Mouse (Mus musculus): ENCODE data around the gene Ankrd26. TPM values are rescaled to one million over a fixed set of nuclear protein-coding genes. Genes with fewer than 3 reads are reported as not detected.
"Not testable (repeated sequence)": the region's sequence is repeated elsewhere in the genome, so short reads cannot be mapped to it uniquely, and the experiment has no call there.

Gene Ankrd26
- 14.5 and 16.8 TPM in 2 replicates for polyA plus RNA-seq (2015; fragmentation: Nextera tagmentation; extraction: Ambion mirVana)

GRCm38 (mm10) chr6:118561745-118562609 lies at the start of gene Ankrd26:
Ankrd26 (minus strand) TSS chr6:118562226.
- peak within 1 kb of the TSS; percentile 74 for H3K9ac ChIP-seq
- H3K4me1 ChIP-seq (replicated peaks) = peaks cover 40% of the 10 kb centered on the region
- H3K4me3 ChIP-seq = peak within 1 kb of the TSS; percentile 54
- no peaks in the 10 kb centered on the region for H3K27me3 ChIP-seq
- H3K36me3 ChIP-seq = peaks cover 21% of the 10 kb centered on the region
- 6% methylated on average over 54 of the region's 54 CpGs for WGBS
- ATAC-seq (ENCODE audit: low read depth) = peak; percentile 97
- H3K9me3 ChIP-seq = no peaks in the 10 kb centered on the region
- H3K4me2 ChIP-seq = peak within 1 kb of the TSS; percentile 63
- peak within 1 kb of the TSS; percentile 78 for H3K27ac ChIP-seq (replicated peaks)

GRCm38 (mm10) chr6:118608906-118609305 lies 46.9 kb upstream of the Ankrd26 start:
- Histone ChIP-seq H3K4me2 (no peak overlapping the region), H3K9ac (no peak overlapping the region), H3K27me3 (no peaks in the 10 kb centered on the region), H3K9me3 (no peaks in the 10 kb centered on the region), H3K27ac (replicated peaks) (no peak overlapping the region), H3K4me1 (replicated peaks) (no peaks in the 10 kb centered on the region), H3K4me3 (no peak overlapping the region), H3K36me3 (peaks cover 75% of the 10 kb centered on the region)
- ATAC-seq (ENCODE audit: low read depth) = no peak
- 89% methylated on average over 6 of the region's 6 CpGs for WGBS

- Histone ChIP-seq H3K4me2 (no peak overlapping the region), H3K27me3 (no peaks in the 10 kb centered on the region), H3K27ac (replicated peaks) (no peak overlapping the region), H3K9me3 (no peaks in the 10 kb centered on the region), H3K9ac (no peak overlapping the region), H3K4me3 (no peak overlapping the region), H3K36me3 (peaks cover 74% of the 10 kb centered on the region), H3K4me1 (replicated peaks) (no peaks in the 10 kb centered on the region)
- ATAC-seq (ENCODE audit: low read depth) = no peak
- 76% methylated on average over 7 of the region's 7 CpGs for WGBS
Observed at GRCm38 (mm10) chr6:118605974-118606373, 43.9 kb upstream of the Ankrd26 start.

- WGBS = 95% methylated on average over 7 of the region's 7 CpGs
- H3K9ac ChIP-seq = no peak overlapping the region
- H3K27ac ChIP-seq (replicated peaks) = no peak overlapping the region
- H3K27me3 ChIP-seq = no peaks in the 10 kb centered on the region
- H3K36me3 ChIP-seq = peaks cover 61% of the 10 kb centered on the region
- ATAC-seq (ENCODE audit: low read depth) = no peak
- H3K9me3 ChIP-seq = no peaks in the 10 kb centered on the region
- H3K4me1 ChIP-seq (replicated peaks) = no peaks in the 10 kb centered on the region
- no peak overlapping the region for H3K4me2 ChIP-seq
- H3K4me3 ChIP-seq = no peak overlapping the region
Observed at GRCm38 (mm10) chr6:118603825-118604224, 41.8 kb upstream of the Ankrd26 start.

- Histone ChIP-seq H3K4me3 (no peak overlapping the region), H3K9me3 (no peaks in the 10 kb centered on the region), H3K4me1 (replicated peaks) (peaks cover 17% of the 10 kb centered on the region), H3K27ac (replicated peaks) (no peak overlapping the region), H3K36me3 (peaks cover 37% of the 10 kb centered on the region), H3K4me2 (no peak overlapping the region), H3K27me3 (peaks cover 29% of the 10 kb centered on the region), H3K9ac (no peak overlapping the region)
- ATAC-seq (ENCODE audit: low read depth) = no peak
- 70% methylated on average over 9 of the region's 9 CpGs for WGBS
Observed at GRCm38 (mm10) chr6:118595681-118596055, 33.6 kb upstream of the Ankrd26 start.

- no peak overlapping the region for H3K27ac ChIP-seq (replicated peaks)
- H3K9ac ChIP-seq = no peak overlapping the region
- WGBS = 82% methylated on average over 10 of the region's 10 CpGs
- H3K4me3 ChIP-seq = no peak overlapping the region
- H3K4me1 ChIP-seq (replicated peaks) = peaks cover 17% of the 10 kb centered on the region
- H3K9me3 ChIP-seq = no peaks in the 10 kb centered on the region
- peaks cover 35% of the 10 kb centered on the region for H3K36me3 ChIP-seq
- peaks cover 29% of the 10 kb centered on the region for H3K27me3 ChIP-seq
- no peak overlapping the region for H3K4me2 ChIP-seq
- ATAC-seq (ENCODE audit: low read depth) = no peak
Observed at GRCm38 (mm10) chr6:118594833-118595680, 33.0 kb upstream of the Ankrd26 start.

- peak overlapping the region; percentile 58 for H3K9ac ChIP-seq
- no peaks in the 10 kb centered on the region for H3K9me3 ChIP-seq
- 41% methylated on average over 10 of the region's 10 CpGs for WGBS
- peaks cover 35% of the 10 kb centered on the region for H3K36me3 ChIP-seq
- H3K27me3 ChIP-seq = peaks cover 29% of the 10 kb centered on the region
- peak; percentile 23; the same call in 1 of the 2 replicates for ATAC-seq (ENCODE audit: low read depth)
- H3K4me2 ChIP-seq = peak overlapping the region; percentile 74
- H3K4me1 ChIP-seq (replicated peaks) = peaks cover 17% of the 10 kb centered on the region
- no peak overlapping the region for H3K27ac ChIP-seq (replicated peaks)
- peak overlapping the region; percentile 36 for H3K4me3 ChIP-seq
Observed at GRCm38 (mm10) chr6:118594070-118594469, 32.0 kb upstream of the Ankrd26 start.

- no peaks in the 10 kb centered on the region for H3K9me3 ChIP-seq
- peaks cover 29% of the 10 kb centered on the region for H3K27me3 ChIP-seq
- ATAC-seq (ENCODE audit: low read depth) = peak; percentile 73
- no peak overlapping the region for H3K27ac ChIP-seq (replicated peaks)
- peak overlapping the region; percentile 58 for H3K9ac ChIP-seq
- peaks cover 32% of the 10 kb centered on the region for H3K36me3 ChIP-seq
- peak overlapping the region; percentile 74 for H3K4me2 ChIP-seq
- H3K4me3 ChIP-seq = peak overlapping the region; percentile 36
- WGBS = 1% methylated on average over 34 of the region's 34 CpGs
- peaks cover 17% of the 10 kb centered on the region for H3K4me1 ChIP-seq (replicated peaks)
Observed at GRCm38 (mm10) chr6:118593377-118594061, 31.5 kb upstream of the Ankrd26 start.

GRCm38 (mm10) chr6:118592662-118593376 lies 30.8 kb upstream of the Ankrd26 start:
- Histone ChIP-seq H3K4me2 (peak overlapping the region; percentile 74), H3K4me1 (replicated peaks) (peaks cover 17% of the 10 kb centered on the region), H3K36me3 (peaks cover 25% of the 10 kb centered on the region), H3K27ac (replicated peaks) (no peak overlapping the region), H3K9ac (peak overlapping the region; percentile 58), H3K27me3 (peaks cover 29% of the 10 kb centered on the region), H3K9me3 (no peaks in the 10 kb centered on the region), H3K4me3 (peak overlapping the region; percentile 36)
- ATAC-seq (ENCODE audit: low read depth) = no peak
- WGBS = 22% methylated on average over 21 of the region's 21 CpGs

GRCm38 (mm10) chr6:118578741-118579140 lies 16.7 kb upstream of the Ankrd26 start:
- not testable (repeated sequence) for H3K27me3 ChIP-seq; H3K4me2 ChIP-seq; H3K9ac ChIP-seq; H3K27ac ChIP-seq (replicated peaks); H3K36me3 ChIP-seq; ATAC-seq (ENCODE audit: low read depth); H3K4me3 ChIP-seq; H3K4me1 ChIP-seq (replicated peaks); H3K9me3 ChIP-seq
- 84% methylated on average over 4 of the region's 4 CpGs for WGBS

- no peaks in the 10 kb centered on the region for H3K9me3 ChIP-seq
- peak; percentile 63; the same call in 1 of the 2 replicates for ATAC-seq (ENCODE audit: low read depth)
- H3K4me3 ChIP-seq = no peak overlapping the region
- peaks cover 6% of the 10 kb centered on the region; the same call in 1 of the 2 replicates for H3K4me1 ChIP-seq (replicated peaks)
- H3K27me3 ChIP-seq = no peaks in the 10 kb centered on the region
- H3K9ac ChIP-seq = no peak overlapping the region
- no peak overlapping the region for H3K4me2 ChIP-seq
- WGBS = 77% methylated on average over 6 of the region's 6 CpGs
- H3K36me3 ChIP-seq = no peaks in the 10 kb centered on the region
- H3K27ac ChIP-seq (replicated peaks) = 0 out of 2 replicates have a peak overlapping the region, but pooled peaks have one; percentile 23
Observed at GRCm38 (mm10) chr6:118574351-118574750, 12.3 kb upstream of the Ankrd26 start.
